Mouse (Mus musculus): ENCODE data around the gene Dcdc2c. TPM values are rescaled to one million over a fixed set of nuclear protein-coding genes. Genes with fewer than 3 reads are reported as not detected.

Gene Dcdc2c
- polyA plus RNA-seq, 1 experiment from 2014 or later, result not detected

DNA sequence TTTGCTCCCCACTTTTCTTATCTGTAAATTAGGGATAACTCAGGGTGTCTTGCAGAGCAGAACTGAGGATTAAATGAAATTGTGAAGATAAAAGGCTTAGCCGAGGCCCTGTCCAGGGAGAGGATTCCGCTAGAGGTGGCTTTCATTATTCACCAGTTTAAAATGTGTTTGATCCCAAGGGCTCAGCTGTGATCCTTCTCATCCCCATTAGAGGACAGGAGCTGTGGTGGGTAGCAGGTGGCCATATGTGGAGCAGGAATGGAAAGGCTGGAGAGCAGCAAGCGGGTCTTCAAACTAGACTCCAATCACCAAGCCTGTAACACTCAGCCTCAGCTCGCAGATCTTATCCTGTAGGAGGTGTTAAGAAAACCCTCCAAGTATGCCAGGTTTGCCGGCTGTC, 122.3 kb downstream of the Dcdc2c start:
- H3K36me3 ChIP-seq (ENCODE audit: control insufficient read depth, insufficient read depth, low read length), result no peaks in the 10 kb centered on the region
- ATAC-seq (ENCODE audit: insufficient read depth, low FRiP score, low TSS enrichment) (no peak), DNase-seq (ENCODE audit: low spot score) (no peak)
- 94% methylated on average over 5 of the region's 5 CpGs for WGBS
- no peak overlapping the region for H3K4me3 ChIP-seq (ENCODE audit: low read depth, low read length)
- no peaks in the 10 kb centered on the region for H3K9me3 ChIP-seq (ENCODE audit: control insufficient read depth, low read length)
- H3K4me2 ChIP-seq (ENCODE audit: low read depth), result no peak overlapping the region
- H3K4me1 ChIP-seq (ENCODE audit: control insufficient read depth, insufficient read depth, low read length), result 0 out of 2 replicates have a peak, but pooled peaks cover 3% of the 10 kb centered on the region
- no peak overlapping the region for H3K9ac ChIP-seq (ENCODE audit: low read length)
- H3K27ac ChIP-seq (ENCODE audit: low read depth, low read length), result no peak overlapping the region
- H3K27me3 ChIP-seq (ENCODE audit: control insufficient read depth, insufficient read depth, low read length), result no peaks in the 10 kb centered on the region

DNA sequence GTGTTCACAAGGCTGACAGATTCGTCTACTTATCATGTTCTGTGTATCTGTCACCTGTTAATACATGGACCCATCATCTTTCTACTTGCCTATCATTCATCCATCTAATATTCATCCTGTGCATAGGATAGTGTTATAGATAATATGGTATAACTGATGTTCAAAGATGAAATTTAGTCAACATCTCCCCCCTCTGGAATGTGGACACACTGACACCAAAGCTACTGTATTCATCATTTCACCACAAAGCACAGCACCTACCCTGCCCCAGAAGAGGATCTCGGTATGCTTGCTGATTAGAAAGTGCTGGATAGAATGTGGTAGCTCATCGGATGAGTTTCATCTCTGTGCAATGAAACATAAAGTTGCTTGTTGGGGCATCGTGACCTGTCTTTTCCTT, 135.2 kb downstream of the Dcdc2c start:
- 88% methylated on average over 4 of the region's 4 CpGs for whole genome bisulfite sequencing
- H3K4me1 ChIP-seq (ENCODE audit: control insufficient read depth, insufficient read depth, low read length), result no peaks in the 10 kb centered on the region
- no peak for ATAC-seq (ENCODE audit: insufficient read depth, low FRiP score, low TSS enrichment)

DNA sequence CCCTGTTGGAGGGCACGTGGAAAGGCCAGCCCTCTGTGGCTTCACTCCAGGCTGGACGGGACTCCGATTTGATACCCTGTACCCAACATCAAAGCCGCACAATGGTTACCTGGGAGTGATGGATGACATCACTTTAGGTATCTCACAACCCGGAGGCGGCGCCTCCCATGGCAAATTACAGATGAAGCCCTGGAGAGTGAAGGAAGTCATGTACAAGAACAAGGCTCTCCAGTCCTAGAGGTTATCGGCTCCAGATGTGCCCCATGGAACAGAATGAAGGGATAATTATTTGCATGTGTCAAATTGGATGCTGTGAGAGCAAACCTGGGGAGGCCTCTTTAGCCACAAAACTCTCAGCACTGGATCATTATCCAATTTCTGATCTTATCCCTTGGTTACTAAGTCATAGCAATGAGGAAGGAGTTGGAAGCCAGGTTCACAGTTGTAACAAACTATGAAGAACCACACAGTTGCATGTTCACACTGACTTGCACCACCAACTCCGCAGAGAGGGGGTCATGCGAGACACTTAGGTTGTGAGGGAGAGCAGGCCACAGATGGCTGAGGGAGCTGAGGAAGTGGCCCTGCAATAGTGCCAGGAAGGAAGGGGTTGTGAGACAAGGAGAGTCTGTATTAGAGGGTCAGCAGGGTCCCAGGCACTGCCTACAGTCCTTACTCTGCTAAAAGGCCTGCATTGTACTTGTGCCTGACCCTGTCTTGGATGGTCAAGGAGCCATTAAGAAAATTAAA, 144.4 kb downstream of the Dcdc2c start:
- DNase-seq (ENCODE audit: low spot score) (no peak), ATAC-seq (ENCODE audit: insufficient read depth, low FRiP score, low TSS enrichment) (no peak)
- Histone ChIP-seq H3K27me3 (ENCODE audit: control insufficient read depth, insufficient read depth, low read length) (no peaks in the 10 kb centered on the region), H3K9ac (ENCODE audit: low read length) (no peak overlapping the region), H3K27ac (ENCODE audit: low read depth, low read length) (no peak overlapping the region), H3K4me3 (ENCODE audit: low read depth, low read length) (no peak overlapping the region), H3K4me1 (ENCODE audit: control insufficient read depth, insufficient read depth, low read length) (no peaks in the 10 kb centered on the region), H3K9me3 (ENCODE audit: control insufficient read depth, low read length) (0 out of 2 replicates have a peak, but pooled peaks cover 3% of the 10 kb centered on the region), H3K4me2 (ENCODE audit: low read depth) (no peak overlapping the region), H3K36me3 (ENCODE audit: control insufficient read depth, insufficient read depth, low read length) (no peaks in the 10 kb centered on the region)
- WGBS, result 68% methylated on average over 10 of the region's 10 CpGs

More for the DNA sequence above, 135.2 kb downstream of the Dcdc2c start:
- Histone ChIP-seq H3K4me3 (ENCODE audit: low read depth, low read length) (no peak overlapping the region), H3K27me3 (ENCODE audit: control insufficient read depth, insufficient read depth, low read length) (no peaks in the 10 kb centered on the region), H3K4me2 (ENCODE audit: low read depth) (no peak overlapping the region), H3K9ac (ENCODE audit: low read length) (no peak overlapping the region), H3K36me3 (ENCODE audit: control insufficient read depth, insufficient read depth, low read length) (no peaks in the 10 kb centered on the region), H3K27ac (ENCODE audit: low read depth, low read length) (no peak overlapping the region), H3K9me3 (ENCODE audit: control insufficient read depth, low read length) (no peaks in the 10 kb centered on the region)
- DNase-seq (ENCODE audit: low spot score), result no peak

DNA sequence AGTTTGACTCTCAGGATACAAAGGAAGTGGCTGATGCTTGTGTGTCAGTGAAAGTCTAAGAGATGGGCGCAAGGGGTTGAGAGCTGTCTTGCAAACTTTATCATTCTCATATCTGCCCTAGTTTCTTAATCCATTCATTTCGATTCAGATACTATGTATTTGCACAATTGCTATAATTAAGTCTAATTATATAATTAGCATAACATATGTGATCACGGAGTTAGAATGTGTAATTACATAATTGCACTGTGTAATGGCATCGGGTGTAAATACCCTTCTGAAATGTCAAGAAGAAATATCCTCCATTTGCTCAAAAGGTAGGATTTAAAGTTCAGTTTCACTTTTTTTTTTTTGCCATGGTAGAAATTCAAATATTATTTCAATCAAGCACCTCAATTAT, 149.9 kb downstream of the Dcdc2c start:
- Histone ChIP-seq H3K27me3 (ENCODE audit: control insufficient read depth, insufficient read depth, low read length) (no peaks in the 10 kb centered on the region), H3K4me2 (ENCODE audit: low read depth) (no peak overlapping the region), H3K4me1 (ENCODE audit: control insufficient read depth, insufficient read depth, low read length) (no peaks in the 10 kb centered on the region), H3K36me3 (ENCODE audit: control insufficient read depth, insufficient read depth, low read length) (no peaks in the 10 kb centered on the region), H3K9me3 (ENCODE audit: control insufficient read depth, low read length) (no peaks in the 10 kb centered on the region), H3K4me3 (ENCODE audit: low read depth, low read length) (no peak overlapping the region), H3K27ac (ENCODE audit: low read depth, low read length) (no peak overlapping the region), H3K9ac (ENCODE audit: low read length) (no peak overlapping the region)
- ATAC-seq (ENCODE audit: insufficient read depth, low FRiP score, low TSS enrichment) (no peak), DNase-seq (ENCODE audit: low spot score) (no peak)
- WGBS, result 81% methylated on average over 4 of the region's 4 CpGs

DNA sequence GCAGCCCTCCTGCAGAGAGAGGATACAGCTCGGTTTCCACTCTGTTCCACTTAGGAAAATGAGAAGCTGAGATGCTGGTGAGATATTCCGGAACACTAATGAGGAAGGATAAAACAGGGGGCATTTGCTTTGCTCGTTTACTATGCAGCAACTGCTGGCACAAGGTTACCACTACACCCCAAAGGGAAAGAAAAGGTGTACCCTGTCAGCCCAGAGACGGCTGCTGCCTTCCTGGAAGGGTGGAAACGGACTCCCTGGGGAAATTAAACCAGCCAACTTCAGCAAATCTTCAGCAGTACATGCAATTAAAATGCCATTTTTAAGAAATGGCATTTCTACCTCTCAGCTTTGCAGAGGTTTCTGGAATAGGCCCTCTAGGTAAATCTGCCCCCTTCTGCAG, 150.8 kb downstream of the Dcdc2c start:
- ATAC-seq (ENCODE audit: insufficient read depth, low FRiP score, low TSS enrichment), result no peak
- Histone ChIP-seq H3K36me3 (ENCODE audit: control insufficient read depth, insufficient read depth, low read length) (no peaks in the 10 kb centered on the region), H3K4me2 (ENCODE audit: low read depth) (no peak overlapping the region), H3K4me3 (ENCODE audit: low read depth, low read length) (no peak overlapping the region), H3K4me1 (ENCODE audit: control insufficient read depth, insufficient read depth, low read length) (no peaks in the 10 kb centered on the region), H3K9me3 (ENCODE audit: control insufficient read depth, low read length) (no peaks in the 10 kb centered on the region), H3K27ac (ENCODE audit: low read depth, low read length) (no peak overlapping the region), H3K27me3 (ENCODE audit: control insufficient read depth, insufficient read depth, low read length) (no peaks in the 10 kb centered on the region), H3K9ac (ENCODE audit: low read length) (no peak overlapping the region)
- WGBS, result 72% methylated on average over 5 of the region's 5 CpGs
- no peak for DNase-seq (ENCODE audit: low spot score)

DNA sequence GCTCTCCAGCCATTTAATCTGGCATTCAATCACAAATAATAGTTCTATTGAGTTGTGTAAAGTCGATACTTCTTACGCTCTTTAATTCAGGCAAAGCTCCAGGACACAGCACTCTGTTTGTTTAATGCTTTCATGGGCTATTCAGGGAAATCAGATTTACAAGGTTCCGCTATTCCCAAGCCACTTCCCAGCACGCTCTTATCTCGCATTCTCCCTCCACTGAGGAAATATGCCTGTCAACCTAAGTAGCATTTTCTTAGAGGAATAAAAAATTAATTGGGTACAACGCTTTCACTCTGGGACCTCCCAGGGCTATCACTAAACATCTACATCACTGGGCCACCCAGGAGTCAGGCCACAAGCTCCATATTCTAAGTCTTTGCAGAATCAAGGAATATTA, 160.1 kb downstream of the Dcdc2c start:
- no peak overlapping the region for H3K9ac ChIP-seq (ENCODE audit: low read length)
- WGBS, result 36% methylated on average over 6 of the region's 6 CpGs
- no peaks in the 10 kb centered on the region for H3K4me1 ChIP-seq (ENCODE audit: control insufficient read depth, insufficient read depth, low read length)
- ATAC-seq (ENCODE audit: insufficient read depth, low FRiP score, low TSS enrichment) (no peak; the same call in 1 of the 2 replicates), DNase-seq (ENCODE audit: low spot score) (no peak)
- no peak overlapping the region for H3K27ac ChIP-seq (ENCODE audit: low read depth, low read length)
- H3K9me3 ChIP-seq (ENCODE audit: control insufficient read depth, low read length), result no peaks in the 10 kb centered on the region
- H3K4me3 ChIP-seq (ENCODE audit: low read depth, low read length), result no peak overlapping the region
- no peak overlapping the region for H3K4me2 ChIP-seq (ENCODE audit: low read depth)
- H3K27me3 ChIP-seq (ENCODE audit: control insufficient read depth, insufficient read depth, low read length), result peaks cover 9% of the 10 kb centered on the region; the same call in 1 of the 2 replicates
- no peaks in the 10 kb centered on the region for H3K36me3 ChIP-seq (ENCODE audit: control insufficient read depth, insufficient read depth, low read length)

Other genes with a start within 250 kb of the Dcdc2c start
- not detected in 2 replicates for gene Allc, start 30.1 kb upstream of the Dcdc2c start, polyA plus RNA-seq (2014; fragmentation: Nextera tagmentation; extraction: Ambion mirVana)
- gene Colec11, start 71.0 kb upstream of the Dcdc2c start, polyA plus RNA-seq (2014; fragmentation: Nextera tagmentation; extraction: Ambion mirVana), result 0.16 and 0.39 TPM in 2 replicates
- 639 and 701 TPM in 2 replicates for gene Rps7, start 83.6 kb upstream of the Dcdc2c start, polyA plus RNA-seq (2014; fragmentation: Nextera tagmentation; extraction: Ambion mirVana)
- 25.7 and 28.5 TPM in 2 replicates for gene Rnaseh1, start 97.2 kb upstream of the Dcdc2c start, polyA plus RNA-seq (2014; fragmentation: Nextera tagmentation; extraction: Ambion mirVana)
- gene Adi1, start 122.8 kb upstream of the Dcdc2c start, polyA plus RNA-seq (2014; fragmentation: Nextera tagmentation; extraction: Ambion mirVana), result 43.8 and 48.8 TPM in 2 replicates
- gene Trappc12, start 198.1 kb upstream of the Dcdc2c start, polyA plus RNA-seq (2014; fragmentation: Nextera tagmentation; extraction: Ambion mirVana), result 36.7 and 38.7 TPM in 2 replicates
- 55.1 and 56.4 TPM in 2 replicates for gene Eipr1, start 199.4 kb upstream of the Dcdc2c start, polyA plus RNA-seq (2014; fragmentation: Nextera tagmentation; extraction: Ambion mirVana)

Measured in neural tube, embryonic 11.5 days (tissue).